Mouse (Mus musculus) hindbrain, embryonic 15.5 days (tissue): ENCODE measurements around the gene B3galt1. TPM values are rescaled to one million over a fixed set of nuclear protein-coding genes. Genes with fewer than 3 reads are reported as not detected.

Experiments
- ATAC-seq: fragments of 200-750 bp; cut with Nextera tagmentation; 2 replicates; pipeline ENCODE4 v1.8.0; 2017; ENCODE audit warnings: low read depth, moderate number of reproducible peaks, moderate TSS enrichment; ENCODE audit not compliant: low FRiP score
- H3K27ac ChIP-seq: fragments of 300-500 bp; sonication (generic); replicated peaks from 2 replicates; pipeline ENCODE4 v1.5.1; 2015; ENCODE audit warnings: mild to moderate bottlenecking, inconsistent platforms
- H3K27me3 ChIP-seq: fragments of 300-500 bp; sonication (generic); 2 replicates; pipeline ENCODE4 v1.6.1; 2015; ENCODE audit warnings: control low read depth, inconsistent platforms
- H3K36me3 ChIP-seq: fragments of 300-500 bp; sonication (generic); 2 replicates; pipeline ENCODE4 v1.6.1; 2015; ENCODE audit warnings: control low read depth, inconsistent platforms
- H3K4me1 ChIP-seq: fragments of 300-500 bp; sonication (generic); replicated peaks from 2 replicates; pipeline ENCODE4 v1.6.1; 2015; ENCODE audit warnings: control low read depth, inconsistent platforms
- H3K4me2 ChIP-seq: fragments of 300-500 bp; sonication (generic); 2 replicates; pipeline ENCODE4 v1.6.1; 2015; ENCODE audit warnings: moderate library complexity, mild to moderate bottlenecking, inconsistent platforms
- H3K4me3 ChIP-seq: fragments of 300-500 bp; sonication (generic); 2 replicates; pipeline ENCODE4 v1.5.1; 2015; ENCODE audit warnings: mild to moderate bottlenecking, inconsistent platforms
- H3K9ac ChIP-seq: fragments of 300-500 bp; sonication (generic); 2 replicates; pipeline ENCODE4 v1.6.1; 2015; ENCODE audit warnings: inconsistent platforms
- H3K9me3 ChIP-seq: fragments of 300-500 bp; sonication (generic); 2 replicates; pipeline ENCODE4 v1.6.1; 2016; ENCODE audit warnings: control low read depth, inconsistent platforms
- WGBS: fragments of 180-500 bp; shearing (Covaris S2); methylation state at CpG from one replicate; pipeline ENCODE4 v1.1.7; 2015; 5-methylcytosine and 5-hydroxymethylcytosine counted together
- polyA plus RNA-seq: library from polyadenylated mRNA; unstranded; fragments of >200 nt; fragmentation: Nextera tagmentation; extraction: Ambion mirVana; gene quantifications from 2 replicates; pipeline ENCODE4 v1.2.1, GENCODE M21; 2015

B3galt1 gene
- polyA plus RNA-seq, 1 experiment from 2014 or later: 60.6 TPM

GRCm38 (mm10) chr2:67960711-67961110, 395.0 kb downstream of the B3galt1 start:
- Histone ChIP-seq H3K27me3 (no peaks in the 10 kb centered on the region), H3K4me3 (no peak overlapping the region), H3K9ac (no peak overlapping the region), H3K9me3 (no peaks in the 10 kb centered on the region), H3K27ac (no peak overlapping the region), H3K4me2 (no peak overlapping the region), H3K36me3 (no peaks in the 10 kb centered on the region), H3K4me1 (no peaks in the 10 kb centered on the region)
- 73% methylated on average over 2 of the region's 2 CpGs for WGBS
- no peak for ATAC-seq

- ATAC-seq: no peak
- Histone ChIP-seq H3K36me3 (no peaks in the 10 kb centered on the region), H3K27me3 (no peaks in the 10 kb centered on the region)
Observed at GRCm38 (mm10) chr2:67968812-67969211, 403.1 kb downstream of the B3galt1 start.

GRCm38 (mm10) chr2:67971091-67971490, 405.4 kb downstream of the B3galt1 start:
- H3K4me3 ChIP-seq: no peak overlapping the region
- 73% methylated on average over 7 of the region's 7 CpGs for WGBS
- H3K9ac ChIP-seq: no peak overlapping the region

More at GRCm38 (mm10) chr2:67968812-67969211, 403.1 kb downstream of the B3galt1 start:
- Histone ChIP-seq H3K9me3 (no peaks in the 10 kb centered on the region), H3K9ac (no peak overlapping the region), H3K4me2 (no peak overlapping the region), H3K27ac (no peak overlapping the region), H3K4me1 (no peaks in the 10 kb centered on the region), H3K4me3 (no peak overlapping the region)

GRCm38 (mm10) chr2:67971576-67971975, 405.9 kb downstream of the B3galt1 start:
- Histone ChIP-seq H3K36me3 (no peaks in the 10 kb centered on the region), H3K27ac (no peak overlapping the region), H3K4me2 (no peak overlapping the region), H3K9me3 (no peaks in the 10 kb centered on the region), H3K9ac (no peak overlapping the region), H3K4me3 (no peak overlapping the region), H3K27me3 (no peaks in the 10 kb centered on the region), H3K4me1 (no peaks in the 10 kb centered on the region)
- WGBS: 81% methylated on average over 6 of the region's 6 CpGs
- ATAC-seq: no peak

More at GRCm38 (mm10) chr2:67971091-67971490, 405.4 kb downstream of the B3galt1 start:
- H3K9me3 ChIP-seq: no peaks in the 10 kb centered on the region
- H3K36me3 ChIP-seq: no peaks in the 10 kb centered on the region
- H3K4me1 ChIP-seq: no peaks in the 10 kb centered on the region
- ATAC-seq: no peak
- H3K27ac ChIP-seq: no peak overlapping the region
- no peaks in the 10 kb centered on the region for H3K27me3 ChIP-seq
- no peak overlapping the region for H3K4me2 ChIP-seq

- Histone ChIP-seq H3K9ac (no peak overlapping the region), H3K4me1 (no peaks in the 10 kb centered on the region; the same call in 1 of the 2 replicates), H3K27me3 (no peaks in the 10 kb centered on the region), H3K36me3 (no peaks in the 10 kb centered on the region), H3K27ac (no peak overlapping the region), H3K4me3 (no peak overlapping the region), H3K4me2 (no peak overlapping the region), H3K9me3 (no peaks in the 10 kb centered on the region)
- no peak for ATAC-seq
Observed at GRCm38 (mm10) chr2:67975764-67976163, 410.1 kb downstream of the B3galt1 start.

- no peak overlapping the region for H3K4me3 ChIP-seq
- no peaks in the 10 kb centered on the region for H3K27me3 ChIP-seq
- H3K9ac ChIP-seq: no peak overlapping the region
- H3K36me3 ChIP-seq: no peaks in the 10 kb centered on the region
- WGBS: 91% methylated on average over 4 of the region's 4 CpGs
- H3K4me1 ChIP-seq: no peaks in the 10 kb centered on the region; the same call in 1 of the 2 replicates
- H3K9me3 ChIP-seq: no peaks in the 10 kb centered on the region
- ATAC-seq: no peak
- H3K27ac ChIP-seq: no peak overlapping the region
- H3K4me2 ChIP-seq: no peak overlapping the region
Observed at GRCm38 (mm10) chr2:67976488-67976887, 410.8 kb downstream of the B3galt1 start.

- Histone ChIP-seq H3K9me3 (no peaks in the 10 kb centered on the region), H3K27me3 (no peaks in the 10 kb centered on the region), H3K4me1 (no peaks in the 10 kb centered on the region; the same call in 1 of the 2 replicates), H3K36me3 (no peaks in the 10 kb centered on the region), H3K4me2 (no peak overlapping the region), H3K9ac (no peak overlapping the region), H3K4me3 (no peak overlapping the region), H3K27ac (no peak overlapping the region)
- peak; percentile 56; the same call in 1 of the 2 replicates for ATAC-seq
- WGBS: 33% methylated on average over 6 of the region's 6 CpGs
Observed at GRCm38 (mm10) chr2:67977620-67978262, 412.1 kb downstream of the B3galt1 start.

- no peak for ATAC-seq
- H3K4me3 ChIP-seq: no peak overlapping the region
- no peaks in the 10 kb centered on the region for H3K4me1 ChIP-seq
- no peaks in the 10 kb centered on the region for H3K36me3 ChIP-seq
- no peak overlapping the region for H3K4me2 ChIP-seq
- no peaks in the 10 kb centered on the region for H3K9me3 ChIP-seq
- H3K27me3 ChIP-seq: no peaks in the 10 kb centered on the region
- H3K27ac ChIP-seq: no peak overlapping the region
- H3K9ac ChIP-seq: no peak overlapping the region
- WGBS: 90% methylated on average over 3 of the region's 3 CpGs
Observed at GRCm38 (mm10) chr2:67983563-67983962, 417.9 kb downstream of the B3galt1 start.

- Histone ChIP-seq H3K4me3 (no peak overlapping the region), H3K27me3 (no peaks in the 10 kb centered on the region), H3K9me3 (no peaks in the 10 kb centered on the region), H3K36me3 (no peaks in the 10 kb centered on the region), H3K27ac (no peak overlapping the region), H3K4me1 (no peaks in the 10 kb centered on the region), H3K9ac (no peak overlapping the region), H3K4me2 (no peak overlapping the region)
- no peak for ATAC-seq
- 84% methylated on average over 3 of the region's 3 CpGs for WGBS
Observed at GRCm38 (mm10) chr2:67985133-67985532, 419.5 kb downstream of the B3galt1 start.

- Histone ChIP-seq H3K36me3 (no peaks in the 10 kb centered on the region), H3K9me3 (no peaks in the 10 kb centered on the region), H3K27ac (no peak overlapping the region), H3K9ac (no peak overlapping the region), H3K4me3 (no peak overlapping the region), H3K27me3 (no peaks in the 10 kb centered on the region), H3K4me1 (no peaks in the 10 kb centered on the region), H3K4me2 (no peak overlapping the region)
- 100% methylated on average over 1 of the region's 1 CpGs for WGBS
- no peak for ATAC-seq
Observed at GRCm38 (mm10) chr2:67993421-67993820, 427.8 kb downstream of the B3galt1 start.

GRCm38 (mm10) chr2:68003091-68003490, 437.4 kb downstream of the B3galt1 start:
- Histone ChIP-seq H3K9me3 (no peaks in the 10 kb centered on the region), H3K4me3 (no peak overlapping the region), H3K27me3 (no peaks in the 10 kb centered on the region), H3K27ac (no peak overlapping the region), H3K36me3 (no peaks in the 10 kb centered on the region), H3K4me1 (no peaks in the 10 kb centered on the region), H3K4me2 (no peak overlapping the region), H3K9ac (no peak overlapping the region)
- WGBS: 66% methylated on average over 1 of the region's 1 CpGs
- ATAC-seq: no peak

GRCm38 (mm10) chr2:68005210-68005609, 439.5 kb downstream of the B3galt1 start:
- Histone ChIP-seq H3K27ac (no peak overlapping the region), H3K36me3 (no peaks in the 10 kb centered on the region), H3K4me3 (no peak overlapping the region), H3K9ac (no peak overlapping the region), H3K9me3 (no peaks in the 10 kb centered on the region), H3K4me2 (no peak overlapping the region), H3K27me3 (no peaks in the 10 kb centered on the region), H3K4me1 (no peaks in the 10 kb centered on the region)
- 96% methylated on average over 9 of the region's 9 CpGs for WGBS
- ATAC-seq: no peak

- Histone ChIP-seq H3K36me3 (no peaks in the 10 kb centered on the region), H3K9me3 (no peaks in the 10 kb centered on the region), H3K4me2 (no peak overlapping the region), H3K4me3 (no peak overlapping the region), H3K27ac (no peak overlapping the region), H3K9ac (no peak overlapping the region), H3K4me1 (no peaks in the 10 kb centered on the region), H3K27me3 (no peaks in the 10 kb centered on the region)
- ATAC-seq: no peak
- 80% methylated on average over 7 of the region's 7 CpGs for WGBS
Observed at GRCm38 (mm10) chr2:68005711-68006110, 440.0 kb downstream of the B3galt1 start.
